Mouse (Mus musculus) embryo, embryonic 9.5 days (tissue): ENCODE measurements around the gene Acvrl1.
"Not testable (repeated sequence)": the region's sequence is repeated elsewhere in the genome, so short reads cannot be mapped to it uniquely, and the experiment has no call there.

Experiments used
- DNase-seq: peaks from one replicate; pipeline ENCODE4 v3.0.0-alpha.2; 2017; ENCODE audit errors: extremely low spot score

Gene Acvrl1

GRCm38 (mm10) chr15:101107906-101108671 lies 20.2 kb upstream of the Acvrl1 start:
- DNase-seq: no peak

GRCm38 (mm10) chr15:101113176-101113575 lies 15.1 kb upstream of the Acvrl1 start:
- no peak for DNase-seq

GRCm38 (mm10) chr15:101113778-101114177 lies 14.5 kb upstream of the Acvrl1 start:
- not testable (repeated sequence) for DNase-seq

- DNase-seq: no peak
Measured at GRCm38 (mm10) chr15:101115511-101116110, 12.7 kb upstream of the Acvrl1 start, which contains the start of gene Ankrd33. Ankrd33 (plus strand) TSS chr15:101115755.

GRCm38 (mm10) chr15:101118399-101119125 lies 9.8 kb upstream of the Acvrl1 start:
- no peak for DNase-seq

GRCm38 (mm10) chr15:101121411-101122289 lies 6.7 kb upstream of the Acvrl1 start:
- no peak for DNase-seq

- no peak for DNase-seq
Measured at GRCm38 (mm10) chr15:101122290-101122589, 6.1 kb upstream of the Acvrl1 start.

- no peak for DNase-seq
Measured at GRCm38 (mm10) chr15:101123202-101123601, 5.1 kb upstream of the Acvrl1 start.

GRCm38 (mm10) chr15:101125561-101125960 lies 2.8 kb upstream of the Acvrl1 start:
- no peak for DNase-seq

GRCm38 (mm10) chr15:101126876-101127544 lies 1.3 kb upstream of the Acvrl1 start:
- DNase-seq: no peak

GRCm38 (mm10) chr15:101129412-101129811 lies 1.1 kb downstream of the Acvrl1 start:
- DNase-seq: no peak

- DNase-seq: no peak
Measured at GRCm38 (mm10) chr15:101131498-101131897, 3.2 kb downstream of the Acvrl1 start.

GRCm38 (mm10) chr15:101132041-101132440 lies 3.7 kb downstream of the Acvrl1 start:
- no peak for DNase-seq

- no peak for DNase-seq
Measured at GRCm38 (mm10) chr15:101132761-101133160, 4.4 kb downstream of the Acvrl1 start.

- DNase-seq: peak; percentile 52
Measured at GRCm38 (mm10) chr15:101133993-101134704, 5.8 kb downstream of the Acvrl1 start.

- DNase-seq: no peak
Measured at GRCm38 (mm10) chr15:101135405-101135804, 7.1 kb downstream of the Acvrl1 start.

GRCm38 (mm10) chr15:101137455-101137854 lies 9.1 kb downstream of the Acvrl1 start:
- no peak for DNase-seq

- no peak for DNase-seq
Measured at GRCm38 (mm10) chr15:101138675-101139074, 10.4 kb downstream of the Acvrl1 start.

- DNase-seq: no peak
Measured at GRCm38 (mm10) chr15:101139885-101140284, 11.6 kb downstream of the Acvrl1 start.

- DNase-seq: no peak
Measured at GRCm38 (mm10) chr15:101140587-101140986, 12.3 kb downstream of the Acvrl1 start.
